Mouse (Mus musculus): ENCODE measurements around the gene Hsp90aa1. TPM values are rescaled to one million over a fixed set of nuclear protein-coding genes. Genes with fewer than 3 reads are reported as not detected.

Hsp90aa1 gene
- 8.7 and 10.8 TPM in 2 replicates for polyA plus RNA-seq (2012; rRNA removed)

DNA sequence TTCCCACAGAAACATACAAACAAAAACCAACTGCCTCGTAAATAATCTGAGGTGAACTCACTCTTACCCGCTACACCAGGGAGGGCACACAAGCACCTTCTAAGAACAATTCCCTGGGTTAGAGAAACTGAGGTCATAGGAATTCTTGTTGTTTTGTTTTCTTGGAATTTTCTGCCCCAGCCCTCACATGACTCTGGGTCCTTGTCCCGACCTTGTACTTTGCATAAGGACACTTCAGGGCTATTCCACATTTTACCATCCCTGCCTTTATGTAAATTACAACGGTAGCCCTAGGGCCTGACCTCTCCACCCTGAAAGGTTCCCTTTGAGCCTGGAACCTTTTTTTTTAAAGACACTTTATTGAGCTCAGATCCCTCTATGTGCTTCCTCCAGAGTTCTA is at the start of gene Hsp90aa1:
Gene Hsp90aa1 (minus strand): TSS at position 173 of the 400 bp plus-strand sequence.

DNA sequence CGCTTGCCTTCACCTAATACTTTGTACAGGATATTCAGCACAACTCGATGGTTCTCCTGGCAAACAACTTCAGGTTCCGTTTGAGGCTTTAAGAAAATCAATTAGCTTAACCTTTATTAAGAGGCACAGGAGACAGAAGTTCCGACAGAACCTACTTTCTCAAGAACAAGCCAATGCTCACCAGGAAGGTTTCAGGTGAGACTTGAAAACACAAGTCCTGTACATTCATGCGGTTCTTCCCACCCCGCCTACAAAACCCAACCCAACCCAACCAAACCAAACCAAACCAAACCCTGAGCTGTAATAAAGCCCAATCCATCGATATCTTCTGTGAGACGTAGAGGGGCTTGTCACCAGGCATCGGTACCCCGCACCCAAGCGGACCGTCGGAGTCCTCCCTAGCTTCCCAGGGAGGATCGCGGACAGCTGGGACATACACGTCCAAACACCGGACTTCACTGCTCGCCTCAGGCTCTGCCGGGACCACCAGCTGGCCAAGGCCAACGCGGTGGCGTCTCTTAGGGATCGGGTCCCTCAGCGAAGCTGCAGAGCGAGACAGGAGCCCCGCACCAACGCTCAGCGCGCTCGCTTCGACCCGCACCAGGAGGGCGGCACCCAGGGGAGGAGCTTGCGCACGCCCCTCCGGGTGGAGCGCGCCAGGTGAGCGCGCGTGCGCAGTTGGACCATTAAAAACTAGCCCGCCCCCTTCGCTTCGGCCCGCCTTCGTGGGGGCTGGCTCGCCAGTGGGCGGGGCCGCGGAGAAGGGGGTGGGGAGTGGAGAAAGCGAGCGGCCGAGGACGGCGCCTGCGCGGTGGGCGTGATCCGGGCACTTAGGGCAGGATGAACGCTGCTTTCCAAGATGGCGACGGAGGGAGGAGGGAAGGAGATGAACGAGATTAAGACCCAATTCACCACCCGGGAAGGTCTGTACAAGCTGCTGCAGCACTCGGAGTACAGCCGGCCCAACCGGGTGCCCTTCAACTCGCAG is 34.9 kb upstream of the Hsp90aa1 start, which contains the start of gene Wdr20:
Gene Wdr20 (plus strand): TSS at position 775 of the 988 bp plus-strand sequence.

GRCm38 (mm10) chr12:110682561-110683299 is 19.8 kb downstream of the Hsp90aa1 start, which contains the start of gene 1700001K19Rik:
Gene 1700001K19Rik (minus strand): TSS chr12:110682619.

Other genes with a start within 250 kb of the Hsp90aa1 start
- gene Dync1h1, start 101.3 kb downstream of the Hsp90aa1 start, polyA plus RNA-seq (2012; rRNA removed), result 101 and 121 TPM in 2 replicates
- gene 1700001K19Rik, start 20.1 kb downstream of the Hsp90aa1 start, polyA plus RNA-seq (2012; rRNA removed), result not detected in 2 replicates
- 8.9 and 15.3 TPM in 2 replicates for gene Wdr20, start 35.2 kb upstream of the Hsp90aa1 start, polyA plus RNA-seq (2012; rRNA removed)
- gene Mok, start 138.2 kb upstream of the Hsp90aa1 start, polyA plus RNA-seq (2012; rRNA removed), result 0.14 and 0.34 TPM in 2 replicates
- gene Zfp839, start 147.5 kb upstream of the Hsp90aa1 start, polyA plus RNA-seq (2012; rRNA removed), result 1.7 and 2.2 TPM in 2 replicates
- gene Cinp, start 186.4 kb upstream of the Hsp90aa1 start, polyA plus RNA-seq (2012; rRNA removed), result 19.9 and 28.4 TPM in 2 replicates
- 2.2 and 2.9 TPM in 2 replicates for gene Tecpr2, start 186.5 kb upstream of the Hsp90aa1 start, polyA plus RNA-seq (2012; rRNA removed)